Mouse (Mus musculus): ENCODE results near the gene 1810030O07Rik. TPM values are rescaled to one million over a fixed set of nuclear protein-coding genes. Genes with fewer than 3 reads are reported as not detected.

1810030O07Rik gene
- 10.9 TPM for polyA plus RNA-seq (2014; fragmentation: Illumina TruSeq; extraction: RNeasy Lipid Tissue Mini Kit (QIAGEN cat#74804); ENCODE audit: low read depth, low replicate concordance)

GRCm38 (mm10) chrX:12673054-12673775 is at the start of gene 1810030O07Rik:
TSS of gene 1810030O07Rik (minus strand) at chrX:12673668.

Other genes with a start within 250 kb of the 1810030O07Rik start
- gene Atp6ap2, start 85.9 kb downstream of the 1810030O07Rik start, polyA plus RNA-seq (2014; fragmentation: Illumina TruSeq; extraction: RNeasy Lipid Tissue Mini Kit (QIAGEN cat#74804); ENCODE audit: low read depth, low replicate concordance) = 73.7 TPM
- 10.1 TPM for gene Med14, start 88.4 kb upstream of the 1810030O07Rik start, polyA plus RNA-seq (2014; fragmentation: Illumina TruSeq; extraction: RNeasy Lipid Tissue Mini Kit (QIAGEN cat#74804); ENCODE audit: low read depth, low replicate concordance)